ENCODE assay signal across 14 mouse cellular contexts in the genomic region with DNA sequence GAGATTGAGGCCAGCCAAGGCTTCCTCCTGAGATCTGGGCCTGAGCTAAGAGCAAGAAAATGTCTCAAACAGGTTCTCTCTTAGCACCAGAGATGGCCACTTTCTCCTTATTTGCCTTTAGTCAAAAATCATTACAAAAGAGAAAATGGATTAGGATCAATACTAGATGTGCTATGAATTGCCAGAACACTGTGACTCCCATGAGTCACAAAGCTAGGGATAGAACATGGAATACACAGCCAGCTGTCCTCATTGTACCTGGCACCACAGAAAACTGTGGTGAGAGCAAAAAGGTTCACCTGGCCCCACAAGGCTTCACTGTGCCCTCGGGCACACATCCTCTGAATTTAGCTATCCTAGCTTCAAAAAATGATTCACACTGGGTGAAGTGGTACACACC. TPM values are rescaled to one million over a fixed set of nuclear protein-coding genes. Genes with fewer than 3 reads are reported as not detected.
DNase-seq lines count a peak whose midpoint lies in the region; ATAC-seq and TF ChIP-seq lines count a peak whose summit lies in the region.
"Had no signal": no experiment of that assay in that cellular context is flagged by ENCODE, and none has a peak within 500 bp of the region (broad histone marks: within the 10 kb centered on the region; RNA-seq: fewer than 3 reads in every experiment).

No protein-coding gene starts in this region.

- H3K9ac ChIP-seq in heart, adult 2 months (ENCODE audit: low read depth, low read length) = no peak overlapping the region
- H3K9ac ChIP-seq in liver, embryonic 14.5 days (replicated peaks) = 0 out of 2 replicates have a peak overlapping the region, but pooled peaks have one; percentile 9
- H3K9ac ChIP-seq in embryonic facial prominence, embryonic 13.5 days = no peak overlapping the region
- no peak overlapping the region; the same call in 1 of the 2 replicates for H3K9ac ChIP-seq in hindbrain, embryonic 13.5 days
- H3K9ac ChIP-seq: limb, embryonic 13.5 days had no signal

- peaks cover 3% of the 10 kb centered on the region for H3K36me3 ChIP-seq in heart, adult 2 months (ENCODE audit: control insufficient read depth, insufficient read depth, low read length)
- H3K36me3 ChIP-seq in liver, embryonic 14.5 days (replicated peaks; ENCODE audit: control insufficient read depth, insufficient read depth, low read depth) = no peaks in the 10 kb centered on the region; the same call in 1 of the 2 replicates
- 0 out of 2 replicates have a peak, but pooled peaks cover 6% of the 10 kb centered on the region for H3K36me3 ChIP-seq in embryonic facial prominence, embryonic 13.5 days
- peaks cover 12% of the 10 kb centered on the region for H3K36me3 ChIP-seq in small intestine, adult 2 months (ENCODE audit: control insufficient read depth, insufficient read depth, low read length)
- peaks cover 3% of the 10 kb centered on the region; the same call in 1 of the 2 replicates for H3K36me3 ChIP-seq in hindbrain, embryonic 13.5 days

- no peak for TF ChIP-seq CTCF in heart, adult 2 months (IDR thresholded peaks at IDR 0.05)
- no peak for TF ChIP-seq CTCF in liver, embryonic 14.5 days (IDR thresholded peaks at IDR 0.05; ENCODE audit: low read depth)
- no peak for TF ChIP-seq CTCF in small intestine, adult 2 months (IDR thresholded peaks at IDR 0.05; ENCODE audit: extremely low read depth, insufficient read length, insufficient replicate concordance, low read depth, low read length)

- no peak for TF ChIP-seq POLR2A in heart, adult 2 months (IDR thresholded peaks at IDR 0.05; ENCODE audit: insufficient read depth, low read depth, low read length)
- TF ChIP-seq POLR2A in small intestine, adult 2 months (IDR thresholded peaks at IDR 0.05; ENCODE audit: low read depth, low read length) = no peak

- no peak for ATAC-seq in liver, embryonic 14.5 days (ENCODE audit: insufficient read depth)
- ATAC-seq in embryonic facial prominence, embryonic 13.5 days (ENCODE audit: insufficient number of reproducible peaks, insufficient read depth, low FRiP score, low TSS enrichment, low read depth) = no peak
- no peak for ATAC-seq in hindbrain, embryonic 13.5 days (ENCODE audit: low FRiP score)

- peak overlapping the region; percentile 82 for H3K27ac ChIP-seq in heart, adult 2 months
- no peak overlapping the region for H3K27ac ChIP-seq in liver, embryonic 14.5 days
- 0 out of 2 replicates have a peak overlapping the region, but pooled peaks have one; percentile 33 for H3K27ac ChIP-seq in embryonic facial prominence, embryonic 13.5 days
- H3K27ac ChIP-seq in small intestine, adult 2 months (ENCODE audit: insufficient read depth, low read depth, low read length) = peak overlapping the region; percentile 33; the same call in 1 of the 2 replicates
- H3K27ac ChIP-seq in hindbrain, embryonic 13.5 days = no peak overlapping the region
- H3K27ac ChIP-seq: limb, embryonic 13.5 days had no signal

- no peaks in the 10 kb centered on the region for H3K9me3 ChIP-seq in liver, embryonic 14.5 days (ENCODE audit: control insufficient read depth, low read length)
- H3K9me3 ChIP-seq in embryonic facial prominence, embryonic 13.5 days = peaks cover 3% of the 10 kb centered on the region; the same call in 1 of the 2 replicates
- H3K9me3 ChIP-seq in hindbrain, embryonic 13.5 days = no peaks in the 10 kb centered on the region
- H3K9me3 ChIP-seq: limb, embryonic 13.5 days had no signal

- 63% methylated on average over 1 of the region's 1 CpGs for WGBS in heart, adult 2 months
- 58% methylated on average over 1 of the region's 1 CpGs for WGBS in liver, embryonic 14.5 days (ENCODE audit: insufficient replicate concordance)
- 94% methylated on average over 1 of the region's 1 CpGs for WGBS in embryonic facial prominence, embryonic 13.5 days
- 31% methylated on average over 1 of the region's 1 CpGs for WGBS in small intestine, adult 2 months
- 94% methylated on average over 1 of the region's 1 CpGs for WGBS in hindbrain, embryonic 13.5 days

- no peak overlapping the region for H3K4me3 ChIP-seq in heart, adult 2 months
- H3K4me3 ChIP-seq in liver, embryonic 14.5 days (ENCODE audit: insufficient read depth in 1 of 2, low read depth in 2 of 2, low read length in 2 of 2) = no peak overlapping the region
- H3K4me3 ChIP-seq in embryonic facial prominence, embryonic 13.5 days = no peak overlapping the region
- no peak overlapping the region for H3K4me3 ChIP-seq in small intestine, adult 2 months (ENCODE audit: low read depth, low read length)
- H3K4me3 ChIP-seq in hindbrain, embryonic 13.5 days = no peak overlapping the region
- H3K4me3 ChIP-seq: limb, embryonic 13.5 days had no signal

- no peak for TF ChIP-seq EP300 in heart, adult 2 months (IDR thresholded peaks at IDR 0.05; ENCODE audit: insufficient read depth, low read depth, low read length)
- TF ChIP-seq EP300 in liver, embryonic 14.5 days (IDR thresholded peaks at IDR 0.05; ENCODE audit: low read depth) = no peak

- peaks cover 15% of the 10 kb centered on the region for H3K4me1 ChIP-seq in heart, adult 2 months (ENCODE audit: control insufficient read depth, insufficient read depth, low read length)
- H3K4me1 ChIP-seq in liver, embryonic 14.5 days (replicated peaks; ENCODE audit: control insufficient read depth in 2 of 2, insufficient read depth in 2 of 2, low read length in 1 of 2) = peaks cover 27 to 43% of the 10 kb centered on the region in 2 experiments
- peaks cover 51% of the 10 kb centered on the region for H3K4me1 ChIP-seq in embryonic facial prominence, embryonic 13.5 days
- peaks cover 17% of the 10 kb centered on the region for H3K4me1 ChIP-seq in small intestine, adult 2 months (ENCODE audit: control insufficient read depth, insufficient read depth, insufficient read length, low read length)
- peaks cover 33% of the 10 kb centered on the region for H3K4me1 ChIP-seq in hindbrain, embryonic 13.5 days (replicated peaks)

- H3K79me2 ChIP-seq in heart, adult 2 months (replicated peaks; ENCODE audit: control insufficient read depth, insufficient read depth, low read length) = peaks cover 5% of the 10 kb centered on the region

- no peak overlapping the region for H3K4me2 ChIP-seq in liver, embryonic 14.5 days (ENCODE audit: low read depth)
- H3K4me2 ChIP-seq in embryonic facial prominence, embryonic 13.5 days = no peak overlapping the region
- no peak overlapping the region for H3K4me2 ChIP-seq in hindbrain, embryonic 13.5 days
- H3K4me2 ChIP-seq: limb, embryonic 13.5 days had no signal

- DNase-seq in heart, adult 2 months = no peak
- DNase-seq in heart, postnatal 36 days = no peak
- DNase-seq in liver, embryonic 14.5 days (ENCODE audit: low read depth in 3 of 3, low spot score in 3 of 3) = no peak
- no peak for DNase-seq in liver
- no peak for DNase-seq in frontal cortex, postnatal 36 days (ENCODE audit: low spot score in 2 of 2)
- DNase-seq: gastrocnemius, postnatal 14 days; kidney, adult 18-20 months; layer of hippocampus, adult 9-11 months; retina, postnatal 1 day; thymus, postnatal 4 days had no signal

- intact Hi-C loops in heart, adult 2 months (cut with DNase I) = no loop called here
- intact Hi-C loops in heart, postnatal 36 days (cut with DNase I) = no loop called here

- H3K27me3 ChIP-seq in heart, adult 2 months (ENCODE audit: control insufficient read depth, insufficient read depth, low read length) = no peaks in the 10 kb centered on the region
- no peaks in the 10 kb centered on the region for H3K27me3 ChIP-seq in liver, embryonic 14.5 days (ENCODE audit: control insufficient read depth, insufficient read depth, low read length)
- H3K27me3 ChIP-seq in embryonic facial prominence, embryonic 13.5 days = no peaks in the 10 kb centered on the region
- no peaks in the 10 kb centered on the region for H3K27me3 ChIP-seq in small intestine, adult 2 months (ENCODE audit: control insufficient read depth, insufficient read depth, low read length)
- no peaks in the 10 kb centered on the region for H3K27me3 ChIP-seq in hindbrain, embryonic 13.5 days
- H3K27me3 ChIP-seq: limb, embryonic 13.5 days had no signal

RNA-seq across cellular contexts. Expression of gene Naif1, which starts 1.8 kb away (rescaled TPM):
- total RNA-seq in heart, adult 2 months (2021) = 1 to 10 TPM; 2.8 to 3.4 TPM
- polyA plus RNA-seq in heart, adult 2 months (2012; rRNA removed) = 3.7 and 4.6 TPM in 2 replicates
- 1 to 10 TPM; 3.1 to 3.8 TPM for total RNA-seq in heart, postnatal 36 days (2021)
- polyA plus RNA-seq in liver, embryonic 14.5 days (2012; rRNA removed) = 1.3 and 1.4 TPM in 2 replicates
- polyA plus RNA-seq in liver, embryonic 14.5 days (2014; fragmentation: Nextera tagmentation; extraction: Ambion mirVana) = 1.6 and 2.0 TPM in 2 replicates
- polyA plus RNA-seq in embryonic facial prominence, embryonic 13.5 days (2015; fragmentation: Nextera tagmentation; extraction: Ambion mirVana) = 6.3 and 6.5 TPM in 2 replicates
- polyA plus RNA-seq in small intestine, adult 2 months (2012; rRNA removed) = 2.4 and 4.4 TPM in 2 replicates
- 5.1 and 5.9 TPM in 2 replicates for polyA plus RNA-seq in hindbrain, embryonic 13.5 days (2015; fragmentation: Nextera tagmentation; extraction: Ambion mirVana)

RNA-seq across cellular contexts. Expression of gene Slc25a25, which starts 2.8 kb away (rescaled TPM):
- 10 to 100 TPM in 1 of 2 experiments, 1 to 10 TPM in 1; 8.5 to 10.1 TPM for total RNA-seq in heart, adult 2 months (2021)
- polyA plus RNA-seq in heart, adult 2 months (2012; rRNA removed) = 5.7 and 7.3 TPM in 2 replicates
- 10 to 100 TPM in 1 of 2 experiments, 1 to 10 TPM in 1; 4.8 to 12.4 TPM for total RNA-seq in heart, postnatal 36 days (2021)
- 5.4 and 6.0 TPM in 2 replicates for polyA plus RNA-seq in liver, embryonic 14.5 days (2012; rRNA removed)
- 5.5 and 7.0 TPM in 2 replicates for polyA plus RNA-seq in liver, embryonic 14.5 days (2014; fragmentation: Nextera tagmentation; extraction: Ambion mirVana)
- polyA plus RNA-seq in embryonic facial prominence, embryonic 13.5 days (2015; fragmentation: Nextera tagmentation; extraction: Ambion mirVana) = 23.5 and 24.6 TPM in 2 replicates
- 12.5 and 27.0 TPM in 2 replicates for polyA plus RNA-seq in small intestine, adult 2 months (2012; rRNA removed)
- polyA plus RNA-seq in hindbrain, embryonic 13.5 days (2015; fragmentation: Nextera tagmentation; extraction: Ambion mirVana) = 46.2 and 50.1 TPM in 2 replicates

RNA-seq across cellular contexts. Expression of gene Ptges2, which starts 52.8 kb away (rescaled TPM):
- 10 to 100 TPM; 58.6 to 68.2 TPM for total RNA-seq in heart, adult 2 months (2021)
- polyA plus RNA-seq in heart, adult 2 months (2012; rRNA removed) = 68.8 and 98.5 TPM in 2 replicates
- total RNA-seq in heart, postnatal 36 days (2021) = 10 to 100 TPM; 69.9 to 70.6 TPM
- polyA plus RNA-seq in liver, embryonic 14.5 days (2012; rRNA removed) = 7.9 and 11.6 TPM in 2 replicates
- 11.4 and 14.0 TPM in 2 replicates for polyA plus RNA-seq in liver, embryonic 14.5 days (2014; fragmentation: Nextera tagmentation; extraction: Ambion mirVana)
- polyA plus RNA-seq in embryonic facial prominence, embryonic 13.5 days (2015; fragmentation: Nextera tagmentation; extraction: Ambion mirVana) = 30.0 and 30.4 TPM in 2 replicates
- 22.3 and 32.6 TPM in 2 replicates for polyA plus RNA-seq in small intestine, adult 2 months (2012; rRNA removed)
- 41.2 and 41.3 TPM in 2 replicates for polyA plus RNA-seq in hindbrain, embryonic 13.5 days (2015; fragmentation: Nextera tagmentation; extraction: Ambion mirVana)

Comparison
In these comparisons a context has a peak if more than half of its experiments do, and no peak if none do; other contexts are left out.
1. H3K27ac ChIP-seq: peak in heart, adult 2 months (single experiment), embryonic facial prominence, embryonic 13.5 days (single experiment) and small intestine, adult 2 months (single experiment); none in liver, embryonic 14.5 days (single experiment) and hindbrain, embryonic 13.5 days (single experiment).